Mouse (Mus musculus): ENCODE measurements around the gene Gm20696. TPM values are rescaled to one million over a fixed set of nuclear protein-coding genes. Genes with fewer than 3 reads are reported as not detected.

Gm20696 gene
- polyA plus RNA-seq, 1 experiment from 2014 or later, result 3.4 TPM

- H3K27me3 ChIP-seq, result no peaks in the 10 kb centered on the region
- H3K9me3 ChIP-seq, result no peaks in the 10 kb centered on the region
- no peak overlapping the region for H3K4me2 ChIP-seq
- no peak for ATAC-seq (ENCODE audit: low FRiP score, low read depth)
- no peak overlapping the region for H3K4me3 ChIP-seq
- 46% methylated on average over 19 of the region's 19 CpGs for WGBS
- H3K4me1 ChIP-seq (replicated peaks), result peaks cover 9% of the 10 kb centered on the region; the same call in 1 of the 2 replicates
- H3K9ac ChIP-seq, result no peak overlapping the region
- H3K27ac ChIP-seq (replicated peaks), result no peak overlapping the region
- H3K36me3 ChIP-seq, result no peaks in the 10 kb centered on the region
These were observed 346.9 kb downstream of the Gm20696 start for GRCm38 (mm10) chr6:99319415-99320405.

GRCm38 (mm10) chr6:99314746-99315145 lies 351.9 kb downstream of the Gm20696 start:
- ATAC-seq (ENCODE audit: low FRiP score, low read depth), result no peak
- no peaks in the 10 kb centered on the region for H3K27me3 ChIP-seq
- H3K36me3 ChIP-seq, result no peaks in the 10 kb centered on the region
- H3K4me1 ChIP-seq (replicated peaks), result 0 out of 2 replicates have a peak, but pooled peaks cover 4% of the 10 kb centered on the region
- no peak overlapping the region for H3K4me2 ChIP-seq
- no peak overlapping the region for H3K4me3 ChIP-seq
- whole genome bisulfite sequencing, result 53% methylated on average over 3 of the region's 3 CpGs
- H3K9me3 ChIP-seq, result no peaks in the 10 kb centered on the region
- no peak overlapping the region for H3K27ac ChIP-seq (replicated peaks)
- H3K9ac ChIP-seq, result no peak overlapping the region

- no peak overlapping the region for H3K9ac ChIP-seq
- no peaks in the 10 kb centered on the region for H3K27me3 ChIP-seq
- H3K36me3 ChIP-seq, result no peaks in the 10 kb centered on the region
- H3K9me3 ChIP-seq, result no peaks in the 10 kb centered on the region
- no peak overlapping the region for H3K4me2 ChIP-seq
- 43% methylated on average over 12 of the region's 12 CpGs for WGBS
- H3K4me1 ChIP-seq (replicated peaks), result no peaks in the 10 kb centered on the region
- no peak for ATAC-seq (ENCODE audit: low FRiP score, low read depth)
- H3K4me3 ChIP-seq, result no peak overlapping the region
- H3K27ac ChIP-seq (replicated peaks), result no peak overlapping the region
These were observed 356.1 kb downstream of the Gm20696 start for GRCm38 (mm10) chr6:99310529-99310928.

- no peaks in the 10 kb centered on the region for H3K36me3 ChIP-seq
- H3K4me1 ChIP-seq (replicated peaks), result no peaks in the 10 kb centered on the region
- H3K4me3 ChIP-seq, result no peak overlapping the region
- H3K9me3 ChIP-seq, result no peaks in the 10 kb centered on the region
- no peak overlapping the region for H3K4me2 ChIP-seq
- 18% methylated on average over 3 of the region's 3 CpGs for WGBS
- no peaks in the 10 kb centered on the region for H3K27me3 ChIP-seq
- no peak overlapping the region for H3K27ac ChIP-seq (replicated peaks)
- no peak for ATAC-seq (ENCODE audit: low FRiP score, low read depth)
- H3K9ac ChIP-seq, result no peak overlapping the region
These were observed 356.5 kb downstream of the Gm20696 start for GRCm38 (mm10) chr6:99310171-99310500.

GRCm38 (mm10) chr6:99309466-99310170 lies 357.0 kb downstream of the Gm20696 start:
- H3K27me3 ChIP-seq, result no peaks in the 10 kb centered on the region
- ATAC-seq (ENCODE audit: low FRiP score, low read depth), result no peak
- no peaks in the 10 kb centered on the region for H3K9me3 ChIP-seq
- H3K36me3 ChIP-seq, result no peaks in the 10 kb centered on the region
- H3K4me1 ChIP-seq (replicated peaks), result no peaks in the 10 kb centered on the region
- H3K9ac ChIP-seq, result no peak overlapping the region
- no peak overlapping the region for H3K4me3 ChIP-seq
- 68% methylated on average over 14 of the region's 14 CpGs for WGBS
- H3K4me2 ChIP-seq, result no peak overlapping the region
- H3K27ac ChIP-seq (replicated peaks), result no peak overlapping the region

GRCm38 (mm10) chr6:99305751-99306150 lies 360.8 kb downstream of the Gm20696 start:
- ATAC-seq (ENCODE audit: low FRiP score, low read depth), result no peak
- no peak overlapping the region for H3K4me3 ChIP-seq
- H3K36me3 ChIP-seq, result no peaks in the 10 kb centered on the region
- no peak overlapping the region for H3K9ac ChIP-seq
- H3K9me3 ChIP-seq, result no peaks in the 10 kb centered on the region
- no peaks in the 10 kb centered on the region for H3K27me3 ChIP-seq
- WGBS, result 91% methylated on average over 3 of the region's 3 CpGs
- no peak overlapping the region for H3K4me2 ChIP-seq
- H3K4me1 ChIP-seq (replicated peaks), result no peaks in the 10 kb centered on the region
- H3K27ac ChIP-seq (replicated peaks), result no peak overlapping the region

GRCm38 (mm10) chr6:99305236-99305635 lies 361.4 kb downstream of the Gm20696 start:
- Histone ChIP-seq H3K27ac (replicated peaks) (no peak overlapping the region), H3K4me1 (replicated peaks) (no peaks in the 10 kb centered on the region), H3K4me3 (no peak overlapping the region), H3K36me3 (no peaks in the 10 kb centered on the region), H3K9ac (no peak overlapping the region), H3K4me2 (no peak overlapping the region), H3K27me3 (no peaks in the 10 kb centered on the region), H3K9me3 (no peaks in the 10 kb centered on the region)
- 93% methylated on average over 3 of the region's 3 CpGs for WGBS
- no peak for ATAC-seq (ENCODE audit: low FRiP score, low read depth)

GRCm38 (mm10) chr6:99302662-99303435 lies 363.7 kb downstream of the Gm20696 start:
- Histone ChIP-seq H3K27ac (replicated peaks) (no peak overlapping the region), H3K4me2 (no peak overlapping the region), H3K4me3 (no peak overlapping the region), H3K4me1 (replicated peaks) (no peaks in the 10 kb centered on the region), H3K9me3 (no peaks in the 10 kb centered on the region), H3K36me3 (no peaks in the 10 kb centered on the region), H3K9ac (no peak overlapping the region), H3K27me3 (no peaks in the 10 kb centered on the region)
- no peak for ATAC-seq (ENCODE audit: low FRiP score, low read depth)
- WGBS, result 94% methylated on average over 6 of the region's 6 CpGs

GRCm38 (mm10) chr6:99301923-99302322 lies 364.7 kb downstream of the Gm20696 start:
- no peaks in the 10 kb centered on the region for H3K36me3 ChIP-seq
- H3K4me3 ChIP-seq, result no peak overlapping the region
- H3K27me3 ChIP-seq, result no peaks in the 10 kb centered on the region
- 83% methylated on average over 8 of the region's 8 CpGs for WGBS
- no peaks in the 10 kb centered on the region for H3K4me1 ChIP-seq (replicated peaks)
- no peak overlapping the region for H3K27ac ChIP-seq (replicated peaks)
- H3K4me2 ChIP-seq, result no peak overlapping the region
- no peaks in the 10 kb centered on the region for H3K9me3 ChIP-seq
- no peak for ATAC-seq (ENCODE audit: low FRiP score, low read depth)
- H3K9ac ChIP-seq, result no peak overlapping the region

- Histone ChIP-seq H3K4me3 (no peak overlapping the region), H3K27me3 (no peaks in the 10 kb centered on the region), H3K36me3 (no peaks in the 10 kb centered on the region), H3K4me1 (replicated peaks) (no peaks in the 10 kb centered on the region), H3K9me3 (no peaks in the 10 kb centered on the region), H3K9ac (no peak overlapping the region), H3K27ac (replicated peaks) (no peak overlapping the region), H3K4me2 (no peak overlapping the region)
- no peak for ATAC-seq (ENCODE audit: low FRiP score, low read depth)
- 96% methylated on average over 6 of the region's 6 CpGs for WGBS
These were observed 366.4 kb downstream of the Gm20696 start for GRCm38 (mm10) chr6:99300235-99300634.

- no peaks in the 10 kb centered on the region for H3K27me3 ChIP-seq
- H3K27ac ChIP-seq (replicated peaks), result no peak overlapping the region
- no peaks in the 10 kb centered on the region for H3K36me3 ChIP-seq
- no peak overlapping the region for H3K4me2 ChIP-seq
- no peak overlapping the region for H3K4me3 ChIP-seq
- ATAC-seq (ENCODE audit: low FRiP score, low read depth), result no peak
- no peaks in the 10 kb centered on the region for H3K4me1 ChIP-seq (replicated peaks)
- 70% methylated on average over 14 of the region's 14 CpGs for WGBS
- no peak overlapping the region for H3K9ac ChIP-seq
- H3K9me3 ChIP-seq, result no peaks in the 10 kb centered on the region
These were observed 367.4 kb downstream of the Gm20696 start for GRCm38 (mm10) chr6:99299196-99299595.

- Histone ChIP-seq H3K4me2 (no peak overlapping the region), H3K27me3 (no peaks in the 10 kb centered on the region), H3K27ac (replicated peaks) (no peak overlapping the region), H3K9me3 (no peaks in the 10 kb centered on the region), H3K4me3 (no peak overlapping the region), H3K4me1 (replicated peaks) (no peaks in the 10 kb centered on the region), H3K36me3 (no peaks in the 10 kb centered on the region), H3K9ac (no peak overlapping the region)
- ATAC-seq (ENCODE audit: low FRiP score, low read depth), result no peak
- WGBS, result 97% methylated on average over 5 of the region's 5 CpGs
These were observed 369.1 kb downstream of the Gm20696 start for GRCm38 (mm10) chr6:99297535-99297934.

Data from hindbrain, embryonic 15.5 days (tissue).